Mouse (Mus musculus): ENCODE data around the gene Rfc2. TPM values are rescaled to one million over a fixed set of nuclear protein-coding genes. Genes with fewer than 3 reads are reported as not detected.

Gene Rfc2
- total RNA-seq, 2 experiments from 2014 or later, result 48.1 to 55.6 TPM

DNA sequence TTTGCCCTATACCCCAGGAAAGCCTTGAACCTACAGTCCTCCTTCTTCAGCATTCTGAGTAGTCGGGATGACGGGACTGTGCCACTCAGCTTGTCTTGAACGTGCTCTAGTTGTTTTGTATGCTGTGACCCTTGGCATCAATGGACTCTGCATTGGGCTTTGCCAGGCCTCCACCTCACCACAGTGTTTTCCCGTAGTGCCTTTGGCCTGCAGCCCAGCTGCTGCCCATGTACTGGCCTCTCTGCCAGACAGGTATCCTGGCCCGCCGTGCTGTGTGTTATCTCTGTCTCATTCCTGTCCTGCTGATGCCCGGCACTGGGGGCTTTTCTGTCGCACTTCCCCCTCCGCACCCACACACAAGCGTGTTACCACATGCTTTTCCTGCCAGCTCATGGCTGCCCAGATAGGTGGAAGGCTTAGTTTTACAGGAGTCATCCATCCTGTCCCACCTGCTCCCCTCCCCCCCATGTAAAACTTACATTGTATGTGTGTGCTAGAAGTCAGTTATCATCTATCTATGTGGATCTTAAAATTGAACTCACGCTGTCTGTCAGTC lies 10.9 kb downstream of the Rfc2 start:
- DNase-seq (ENCODE audit: low spot score in 2 of 2), result no peak
- H3K4me3 ChIP-seq, result no peak overlapping the region
- H3K27ac ChIP-seq, result no peak overlapping the region
- no peak for TF ChIP-seq CTCF (conservative IDR thresholded peaks at IDR 0.05)

- TF ChIP-seq CTCF (conservative IDR thresholded peaks at IDR 0.05), result no peak
- no peak for DNase-seq (ENCODE audit: low spot score in 2 of 2)
- Histone ChIP-seq H3K4me3 (no peak overlapping the region), H3K27ac (no peak overlapping the region)
Observed at GRCm38 (mm10) chr5:134593093-134593492, 11.9 kb downstream of the Rfc2 start.

GRCm38 (mm10) chr5:134597711-134598110 lies 16.5 kb downstream of the Rfc2 start:
- TF ChIP-seq CTCF (conservative IDR thresholded peaks at IDR 0.05), result no peak
- H3K27ac ChIP-seq, result peak overlapping the region; percentile 57; the same call in 1 of the 2 replicates
- no peak for DNase-seq (ENCODE audit: low spot score in 2 of 2)
- no peak overlapping the region for H3K4me3 ChIP-seq

DNA sequence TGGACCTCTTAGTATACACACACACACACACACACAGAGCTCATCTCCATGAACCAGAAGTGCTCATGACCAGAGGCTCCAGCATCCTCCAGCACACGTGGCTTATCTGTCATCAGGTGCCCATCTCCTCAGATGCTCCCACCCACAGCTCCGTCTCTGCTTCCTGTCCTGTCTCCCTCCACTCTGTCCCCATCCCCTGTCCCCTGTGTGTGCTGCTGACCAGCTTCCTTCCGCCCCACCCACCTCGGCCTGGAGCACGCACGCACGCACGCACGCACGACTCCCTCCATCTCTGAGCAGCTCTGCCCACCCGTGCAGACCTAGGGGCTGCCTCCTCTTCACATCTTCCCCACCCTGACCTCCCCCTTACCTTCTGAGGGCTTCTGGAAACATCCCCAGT lies 23.2 kb downstream of the Rfc2 start:
- DNase-seq (ENCODE audit: low spot score in 2 of 2), result no peak
- Histone ChIP-seq H3K4me3 (no peak overlapping the region), H3K27ac (no peak overlapping the region)
- no peak for TF ChIP-seq CTCF (conservative IDR thresholded peaks at IDR 0.05)

GRCm38 (mm10) chr5:134606314-134606713 lies 25.1 kb downstream of the Rfc2 start:
- H3K4me3 ChIP-seq, result no peak overlapping the region
- DNase-seq (ENCODE audit: low spot score in 2 of 2), result no peak
- TF ChIP-seq CTCF (conservative IDR thresholded peaks at IDR 0.05), result peak; percentile 55
- no peak overlapping the region for H3K27ac ChIP-seq

DNA sequence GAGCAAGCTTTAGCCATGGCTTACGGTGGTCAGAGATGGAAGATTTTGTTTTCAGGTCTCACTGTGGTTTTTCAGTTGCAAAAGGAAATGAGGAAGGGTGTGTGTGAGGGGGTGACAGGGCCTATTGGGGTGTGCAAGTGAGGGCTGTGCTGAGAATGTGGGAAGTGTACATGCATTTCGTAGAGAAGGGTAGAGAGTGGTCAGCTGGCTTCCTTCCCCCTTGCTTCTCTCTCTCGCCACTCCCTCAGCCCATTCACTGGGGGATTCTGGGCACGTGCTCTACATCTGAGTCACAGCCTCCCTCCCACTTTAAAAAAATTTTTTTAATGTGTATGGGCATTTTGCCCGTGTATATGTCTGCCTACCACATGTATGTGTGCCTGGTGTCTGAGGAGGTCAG lies 26.0 kb downstream of the Rfc2 start:
- DNase-seq (ENCODE audit: low spot score in 2 of 2), result no peak
- Histone ChIP-seq H3K4me3 (no peak overlapping the region), H3K27ac (no peak overlapping the region)
- TF ChIP-seq CTCF (conservative IDR thresholded peaks at IDR 0.05), result no peak

- Histone ChIP-seq H3K27ac (no peak overlapping the region), H3K4me3 (no peak overlapping the region)
- DNase-seq (ENCODE audit: low spot score in 2 of 2), result no peak
- no peak for TF ChIP-seq CTCF (conservative IDR thresholded peaks at IDR 0.05)
Observed at GRCm38 (mm10) chr5:134609916-134610643, 28.9 kb downstream of the Rfc2 start.

GRCm38 (mm10) chr5:134611810-134612521 lies 30.8 kb downstream of the Rfc2 start:
- Histone ChIP-seq H3K27ac (no peak overlapping the region), H3K4me3 (no peak overlapping the region)
- no peak for TF ChIP-seq CTCF (conservative IDR thresholded peaks at IDR 0.05)
- DNase-seq (ENCODE audit: low spot score in 2 of 2), result no peak

DNA sequence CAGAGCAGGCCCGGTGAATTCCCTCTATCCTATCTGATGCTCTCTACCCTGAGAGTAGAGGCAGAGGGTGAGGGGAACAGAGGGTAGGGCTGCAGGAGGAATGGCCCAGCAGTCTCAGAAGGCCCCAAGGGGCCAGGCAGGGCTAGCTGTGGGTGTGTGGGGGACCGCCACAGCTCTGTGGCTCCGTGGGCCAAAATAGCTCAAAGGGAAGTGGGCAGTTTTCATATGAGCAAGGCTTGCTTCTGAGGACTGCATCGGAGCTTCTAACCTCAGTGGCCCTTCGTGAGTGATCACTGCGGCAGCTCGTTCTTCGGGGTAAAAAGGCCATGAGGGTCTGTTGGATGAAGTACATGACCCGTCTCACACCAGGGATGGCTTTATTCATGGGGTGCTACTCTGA lies 32.6 kb downstream of the Rfc2 start:
- no peak overlapping the region for H3K4me3 ChIP-seq
- H3K27ac ChIP-seq, result peak overlapping the region; percentile 44
- no peak for DNase-seq (ENCODE audit: low spot score in 2 of 2)
- TF ChIP-seq CTCF (conservative IDR thresholded peaks at IDR 0.05), result no peak

DNA sequence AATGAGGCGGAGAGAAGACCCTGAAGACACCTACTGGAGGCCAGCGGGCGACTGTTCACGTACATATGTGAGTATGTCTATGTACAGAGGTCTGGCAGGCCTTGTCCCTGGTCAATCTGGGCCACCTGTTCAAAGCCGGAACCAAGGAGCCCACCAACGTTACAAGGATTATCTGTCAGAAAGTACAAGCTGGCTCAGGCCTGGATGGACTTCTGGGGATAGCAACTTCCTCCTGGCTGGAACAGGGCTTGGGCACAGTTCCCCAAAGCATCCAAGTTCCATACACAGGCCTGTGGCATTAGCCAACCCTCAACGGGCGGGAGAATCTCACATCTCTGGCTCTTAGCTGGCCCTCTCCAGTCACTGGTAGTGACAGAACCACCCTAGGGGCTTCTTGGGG lies 33.1 kb downstream of the Rfc2 start:
- H3K4me3 ChIP-seq, result no peak overlapping the region
- no peak for TF ChIP-seq CTCF (conservative IDR thresholded peaks at IDR 0.05)
- DNase-seq (ENCODE audit: low spot score in 2 of 2), result no peak
- H3K27ac ChIP-seq, result peak overlapping the region; percentile 44; the same call in 1 of the 2 replicates

- no peak for TF ChIP-seq CTCF (conservative IDR thresholded peaks at IDR 0.05)
- DNase-seq (ENCODE audit: low spot score in 2 of 2), result no peak
Observed at GRCm38 (mm10) chr5:134614802-134615201, 33.6 kb downstream of the Rfc2 start, which contains the start of gene Lat2. Gene Lat2, minus strand, starts transcription at chr5:134615025.

GRCm38 (mm10) chr5:134615380-134615779 lies 34.2 kb downstream of the Rfc2 start:
- Histone ChIP-seq H3K27ac (peak overlapping the region; percentile 44), H3K4me3 (no peak overlapping the region)
- no peak for TF ChIP-seq CTCF (conservative IDR thresholded peaks at IDR 0.05)
- DNase-seq (ENCODE audit: low spot score in 2 of 2), result no peak

More at GRCm38 (mm10) chr5:134614802-134615201, 33.6 kb downstream of the Rfc2 start, which contains the start of gene Lat2:
- Histone ChIP-seq H3K27ac (peak within 1 kb of the TSS; percentile 44), H3K4me3 (no peak within 1 kb of the TSS)

DNA sequence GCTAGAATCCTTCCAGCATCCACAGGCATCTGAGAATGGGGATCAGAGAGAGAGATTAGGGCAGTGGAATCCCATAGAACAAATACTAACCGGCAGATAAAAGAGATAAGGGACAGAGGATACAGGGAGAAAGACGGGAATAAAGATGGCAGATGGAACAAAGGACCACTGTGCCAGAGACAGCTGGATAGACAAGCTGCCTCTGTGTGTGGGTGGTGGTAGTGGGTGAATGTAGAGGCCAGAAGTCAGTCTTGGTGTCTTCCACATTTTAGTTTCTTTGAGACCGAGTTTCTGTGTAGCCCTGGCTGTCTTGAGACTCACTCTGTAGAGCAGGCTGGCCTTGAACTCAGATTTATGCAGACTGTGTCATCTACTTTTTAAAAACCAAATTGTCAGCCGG lies 34.6 kb downstream of the Rfc2 start:
- no peak for DNase-seq (ENCODE audit: low spot score in 2 of 2)
- H3K4me3 ChIP-seq, result no peak overlapping the region
- TF ChIP-seq CTCF (conservative IDR thresholded peaks at IDR 0.05), result no peak
- peak overlapping the region; percentile 44 for H3K27ac ChIP-seq
